Mouse (Mus musculus): ENCODE data around the gene Rnf220. TPM values are rescaled to one million over a fixed set of nuclear protein-coding genes. Genes with fewer than 3 reads are reported as not detected.

Gene Rnf220
- polyA plus RNA-seq (2017; shearing (Covaris generic)) = 100 to 1,000 TPM; 103 to 132 TPM

GRCm38 (mm10) chr4:117496482-117497165 is at the start of gene Rnf220:
TSS of gene Rnf220 (minus strand) at chr4:117497052.

GRCm38 (mm10) chr4:117251801-117252316 is 245.0 kb downstream of the Rnf220 start, which contains the start of the genes Tmem53 and Armh1:
TSS of gene Tmem53 (plus strand) at chr4:117251951.
TSS of gene Armh1 (minus strand) at chr4:117252125.

Other genes starting within 250 kb of the Rnf220 start
- not detected for gene Tmem53, start 245.1 kb downstream of the Rnf220 start, polyA plus RNA-seq (2017; shearing (Covaris generic))
- gene Armh1, start 244.9 kb downstream of the Rnf220 start, polyA plus RNA-seq (2017; shearing (Covaris generic)) = not detected
- gene Eri3, start 53.3 kb upstream of the Rnf220 start, polyA plus RNA-seq (2017; shearing (Covaris generic)) = 10 to 100 TPM; 39.9 to 46.0 TPM
- gene Dmap1, start 185.2 kb upstream of the Rnf220 start, polyA plus RNA-seq (2017; shearing (Covaris generic)) = 10 to 100 TPM; 46.7 to 50.0 TPM
- gene Gm12845, start 227.4 kb upstream of the Rnf220 start, polyA plus RNA-seq (2017; shearing (Covaris generic)) = not detected